Mouse (Mus musculus): ENCODE data around the gene Supt4a. TPM values are rescaled to one million over a fixed set of nuclear protein-coding genes. Genes with fewer than 3 reads are reported as not detected.

The Supt4a gene
- total and polyA plus RNA-seq, 3 experiments = 229 to 251 (median 241) TPM

DNA sequence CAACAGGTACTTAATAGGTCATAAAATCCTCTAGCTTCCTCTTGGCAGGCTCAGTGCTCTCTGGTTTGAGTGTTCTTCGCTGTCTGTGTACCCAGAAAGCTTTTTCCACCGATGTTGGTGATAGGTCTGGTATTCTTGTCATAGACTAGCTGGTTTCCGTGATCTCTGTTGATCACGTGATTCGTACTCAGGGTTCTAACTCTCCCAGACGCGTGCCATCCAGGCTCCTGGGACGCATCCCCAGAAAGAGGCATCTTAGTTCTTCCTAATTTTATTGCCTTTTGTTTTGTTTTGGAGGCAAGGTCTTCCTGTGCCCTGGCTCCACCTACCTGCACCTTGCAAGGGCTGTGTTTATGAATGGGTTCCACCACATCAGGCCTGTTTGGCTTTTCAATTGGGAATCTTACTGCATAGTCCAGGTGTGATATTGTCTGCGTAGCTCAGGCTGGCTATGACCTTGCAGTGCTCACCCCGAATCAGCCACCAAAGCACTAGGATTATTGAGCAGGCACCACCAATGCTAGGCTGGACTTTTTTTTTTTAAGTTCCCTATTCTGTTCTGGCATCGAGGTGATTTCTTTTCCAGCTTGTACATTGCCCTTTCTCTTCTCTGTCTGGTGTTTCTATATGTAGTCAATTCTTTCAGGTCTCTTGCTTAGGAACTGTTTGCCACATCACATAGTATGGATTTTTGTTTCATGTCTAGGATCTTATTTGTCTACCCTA, 48.7 kb upstream of the Supt4a start:
- Histone ChIP-seq H3K9ac (ENCODE audit: insufficient read depth, low read depth) (peak overlapping the region; percentile 47), H3K36me3 (replicated peaks in 1 of 2; ENCODE audit: control insufficient read depth in 1 of 2, insufficient read depth in 1 of 2, low read length in 1 of 2) (peaks cover 2 to 45% of the 10 kb centered on the region in 2 experiments), H3K27me3 (replicated peaks) (no peaks in the 10 kb centered on the region), H3K27ac (ENCODE audit: insufficient read depth, low read depth) (peak overlapping the region; percentile 92; the same call in 1 of the 2 replicates), H3K9me3 (replicated peaks; ENCODE audit: low read length) (no peaks in the 10 kb centered on the region), H3K4me3 (replicated peaks in 1 of 3; ENCODE audit: low read depth in 2 of 3, low read length in 2 of 3, poor library complexity in 1 of 3) (no peak overlapping the region), H3K4me2 (ENCODE audit: insufficient read depth, low read depth, poor library complexity, severe bottlenecking) (peak overlapping the region; percentile 98), H3K4me1 (ENCODE audit: control insufficient read depth in 1 of 2, insufficient read depth in 2 of 2) (peaks cover 30 to 80% of the 10 kb centered on the region in 2 experiments), H3K79me2 (replicated peaks; ENCODE audit: control insufficient read depth, extremely low read depth, insufficient read depth, poor library complexity, severe bottlenecking) (peaks cover 89% of the 10 kb centered on the region)
- in situ Hi-C loops (cut with MboI; ENCODE audit: low pct_ligation_motif_present, low pct_unique_long_range_greater_than_20kb, low sequenced_read_pairs) (no loop called here), dilution Hi-C loops (cut with MboI; ENCODE audit: extremely low pct_ligation_motif_present, extremely low pct_unique_long_range_greater_than_20kb, low sequenced_read_pairs) (no loop called here)
- no peak for DNase-seq (ENCODE audit: extremely low read depth)
- TF ChIP-seq ZNF384 (IDR thresholded peaks at IDR 0.05; ENCODE audit: low read depth, low read length) (peak; percentile 66), BHLHE40 (IDR thresholded peaks at IDR 0.05; ENCODE audit: low read depth, low read length) (peak; percentile 67), JUND (conservative IDR thresholded peaks at IDR 0.05; ENCODE audit: low read depth, low read length) (no peak), JUN (IDR thresholded peaks at IDR 0.05; ENCODE audit: insufficient read depth, low read depth, low read length) (no peak), USF2 (conservative IDR thresholded peaks at IDR 0.05; ENCODE audit: low read depth, low read length) (peak; percentile 81), USF1 (IDR thresholded peaks at IDR 0.05; ENCODE audit: low read depth, low read length) (peak; percentile 75), POLR2A (IDR thresholded peaks at IDR 0.05; ENCODE audit: low read depth, low read length) (0 out of 2 replicates have a peak, but pooled peaks have one; percentile 26)

DNA sequence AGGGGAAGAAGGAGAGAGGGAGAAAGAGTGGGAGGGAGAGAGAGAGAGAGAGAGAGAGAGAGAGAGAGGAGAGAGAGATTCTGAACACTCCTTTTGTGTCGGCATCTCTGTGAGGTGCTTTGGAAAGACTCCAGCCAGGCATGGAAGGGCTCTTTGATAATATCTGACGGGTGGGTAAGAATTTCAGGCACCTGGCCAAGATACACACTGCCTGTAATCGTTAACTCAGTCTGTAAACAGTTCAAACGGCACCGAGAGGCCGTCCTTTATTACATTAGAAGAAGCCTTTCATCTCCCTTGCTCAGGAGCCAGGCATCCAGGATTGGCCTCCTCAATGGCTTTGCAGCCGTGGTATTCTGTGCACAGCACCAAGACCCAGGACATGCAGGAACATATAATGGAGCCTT, 47.9 kb upstream of the Supt4a start:
- Histone ChIP-seq H3K79me2 (replicated peaks; ENCODE audit: control insufficient read depth, extremely low read depth, insufficient read depth, poor library complexity, severe bottlenecking) (peaks cover 90% of the 10 kb centered on the region), H3K4me1 (ENCODE audit: control insufficient read depth in 1 of 2, insufficient read depth in 2 of 2) (peaks cover 28 to 75% of the 10 kb centered on the region in 2 experiments), H3K4me2 (ENCODE audit: insufficient read depth, low read depth, poor library complexity, severe bottlenecking) (peak overlapping the region; percentile 98), H3K9me3 (replicated peaks; ENCODE audit: low read length) (no peaks in the 10 kb centered on the region), H3K27ac (ENCODE audit: insufficient read depth, low read depth) (peak overlapping the region; percentile 92), H3K36me3 (replicated peaks in 1 of 2; ENCODE audit: control insufficient read depth in 1 of 2, insufficient read depth in 1 of 2, low read length in 1 of 2) (peaks cover 0 to 47% of the 10 kb centered on the region in 2 experiments), H3K9ac (ENCODE audit: insufficient read depth, low read depth) (peak overlapping the region; percentile 47), H3K4me3 (replicated peaks in 1 of 3; ENCODE audit: low read depth in 2 of 3, low read length in 2 of 3, poor library complexity in 1 of 3) (peak overlapping the region; percentile 40 to 48 (median 43)), H3K27me3 (replicated peaks) (no peaks in the 10 kb centered on the region)
- dilution Hi-C loops (cut with MboI; ENCODE audit: extremely low pct_ligation_motif_present, extremely low pct_unique_long_range_greater_than_20kb, low sequenced_read_pairs) (no loop called here), in situ Hi-C loops (cut with MboI; ENCODE audit: low pct_ligation_motif_present, low pct_unique_long_range_greater_than_20kb, low sequenced_read_pairs) (no loop called here)
- no peak for DNase-seq (ENCODE audit: extremely low read depth)
- TF ChIP-seq E2F4 (IDR thresholded peaks at IDR 0.05; ENCODE audit: insufficient replicate concordance, low read depth, low read length) (no peak), MEF2A (IDR thresholded peaks at IDR 0.05; ENCODE audit: borderline replicate concordance, low read depth, low read length) (0 out of 2 replicates have a peak, but pooled peaks have one; percentile 4), SIN3A (IDR thresholded peaks at IDR 0.05; ENCODE audit: low read length) (no peak), ELF1 (IDR thresholded peaks at IDR 0.05; ENCODE audit: low read depth, low read length) (no peak), MXI1 (IDR thresholded peaks at IDR 0.05; ENCODE audit: low read depth, low read length) (peak; percentile 32; the same call in 1 of the 2 replicates), NRF1 (IDR thresholded peaks at IDR 0.05; ENCODE audit: low read depth, low read length) (0 out of 2 replicates have a peak, but pooled peaks have one; percentile 10), PAX5 (IDR thresholded peaks at IDR 0.05; ENCODE audit: low read length) (no peak), EP300 (IDR thresholded peaks at IDR 0.05; ENCODE audit: low read length) (0 out of 2 replicates have a peak, but pooled peaks have one; percentile 20), NELFE (IDR thresholded peaks at IDR 0.05; ENCODE audit: low read depth, low read length) (0 out of 2 replicates have a peak, but pooled peaks have one; percentile 9), BHLHE40 (IDR thresholded peaks at IDR 0.05; ENCODE audit: low read depth, low read length) (no peak), ZNF384 (IDR thresholded peaks at IDR 0.05; ENCODE audit: low read depth, low read length) (no peak), USF1 (IDR thresholded peaks at IDR 0.05; ENCODE audit: low read depth, low read length) (no peak), ZC3H11A (IDR thresholded peaks at IDR 0.05; ENCODE audit: low read depth, low read length) (no peak), CHD1 (IDR thresholded peaks at IDR 0.05; ENCODE audit: low read depth, low read length) (no peak)
